Mouse (Mus musculus): ENCODE results near the gene Nptx2.
A peak's percentile ranks its signal among the peaks of the same experiment; 100 is the strongest.

The Nptx2 gene

GRCm38 (mm10) chr5:144545653-144546422 is at the start of gene Nptx2:
Gene Nptx2 (plus strand): TSS chr5:144545902.
- peak; percentile 89 for DNase-seq

- no peak for DNase-seq
Observed at GRCm38 (mm10) chr5:144496481-144496880, 49.2 kb upstream of the Nptx2 start.

GRCm38 (mm10) chr5:144504239-144504638 is 41.5 kb upstream of the Nptx2 start:
- peak; percentile 21 for DNase-seq

DNA sequence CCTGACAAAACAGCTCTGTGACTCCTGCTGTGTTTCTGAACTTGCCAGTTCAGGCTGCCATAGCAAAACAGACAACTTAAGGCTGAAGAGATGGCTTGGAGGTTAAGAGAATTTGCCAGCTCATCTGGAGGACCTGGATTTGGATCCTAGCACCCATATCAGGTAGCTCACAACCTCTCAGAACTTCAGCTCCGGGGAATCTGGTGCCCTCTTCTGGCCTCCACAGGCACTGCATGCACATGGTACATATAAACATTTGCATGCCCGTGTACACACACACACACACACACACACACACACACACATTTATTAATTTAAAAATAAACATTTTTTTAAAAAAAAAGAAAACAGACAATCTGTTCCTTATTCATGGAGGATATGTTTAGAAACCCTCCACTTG is 40.0 kb upstream of the Nptx2 start:
- no peak for DNase-seq

GRCm38 (mm10) chr5:144506156-144506555 is 39.5 kb upstream of the Nptx2 start:
- no peak for DNase-seq

- DNase-seq, result no peak
Observed at GRCm38 (mm10) chr5:144506689-144507552, 38.8 kb upstream of the Nptx2 start.

DNA sequence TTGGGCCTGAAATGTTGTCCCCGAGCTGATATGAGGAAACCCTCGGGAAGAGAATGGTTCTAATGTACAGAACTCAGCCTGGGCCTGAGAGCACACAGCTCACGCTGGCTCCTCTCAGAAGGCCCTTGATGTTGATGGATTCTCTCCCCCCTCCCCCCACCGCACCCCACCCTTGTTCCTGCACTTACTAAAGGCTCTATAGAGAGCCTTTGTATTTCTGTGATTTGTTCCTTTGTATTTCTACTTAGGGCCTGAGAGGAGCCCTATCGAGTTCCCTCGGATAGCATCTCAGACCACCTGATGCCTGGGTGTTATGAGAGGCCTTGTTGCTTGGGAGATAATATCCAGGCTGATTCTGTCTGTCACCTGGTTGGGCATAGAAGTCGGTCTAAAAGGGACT is 36.3 kb upstream of the Nptx2 start:
- DNase-seq, result no peak

GRCm38 (mm10) chr5:144514738-144515137 is 31.0 kb upstream of the Nptx2 start:
- no peak for DNase-seq

DNA sequence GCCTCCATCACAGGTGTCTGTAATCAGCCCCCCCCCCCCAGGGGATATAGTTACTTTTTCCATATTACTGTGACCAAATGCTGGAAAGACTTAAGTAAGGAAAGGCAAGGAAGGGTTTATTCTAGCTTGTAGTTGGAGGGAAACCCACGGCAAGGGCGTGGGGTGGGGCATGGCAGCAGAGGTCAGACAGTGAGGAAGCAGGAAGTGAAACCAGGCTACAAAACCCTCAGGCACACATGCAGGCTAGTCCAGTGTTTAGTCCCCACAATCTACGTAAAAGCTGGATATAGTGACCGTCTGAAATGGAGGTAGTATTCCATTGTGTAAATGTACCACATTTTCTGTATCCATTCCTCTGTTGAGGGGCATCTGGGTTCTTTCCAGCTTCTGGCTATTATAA is 30.5 kb upstream of the Nptx2 start:
- DNase-seq, result no peak

- no peak for DNase-seq
Observed at GRCm38 (mm10) chr5:144520096-144520495, 25.6 kb upstream of the Nptx2 start.

GRCm38 (mm10) chr5:144524774-144525173 is 20.9 kb upstream of the Nptx2 start:
- DNase-seq, result no peak

GRCm38 (mm10) chr5:144529123-144529522 is 16.6 kb upstream of the Nptx2 start:
- DNase-seq, result no peak

GRCm38 (mm10) chr5:144542711-144543308 is 2.9 kb upstream of the Nptx2 start:
- peak; percentile 86 for DNase-seq

GRCm38 (mm10) chr5:144546423-144546995 is 807 bp downstream of the Nptx2 start:
- no peak for DNase-seq

GRCm38 (mm10) chr5:144547333-144547878 is 1.7 kb downstream of the Nptx2 start:
- DNase-seq, result peak; percentile 32

- DNase-seq, result peak; percentile 49
Observed at GRCm38 (mm10) chr5:144548079-144548631, 2.5 kb downstream of the Nptx2 start.

- DNase-seq, result peak; percentile 50
Observed at GRCm38 (mm10) chr5:144550003-144550402, 4.3 kb downstream of the Nptx2 start.

DNA sequence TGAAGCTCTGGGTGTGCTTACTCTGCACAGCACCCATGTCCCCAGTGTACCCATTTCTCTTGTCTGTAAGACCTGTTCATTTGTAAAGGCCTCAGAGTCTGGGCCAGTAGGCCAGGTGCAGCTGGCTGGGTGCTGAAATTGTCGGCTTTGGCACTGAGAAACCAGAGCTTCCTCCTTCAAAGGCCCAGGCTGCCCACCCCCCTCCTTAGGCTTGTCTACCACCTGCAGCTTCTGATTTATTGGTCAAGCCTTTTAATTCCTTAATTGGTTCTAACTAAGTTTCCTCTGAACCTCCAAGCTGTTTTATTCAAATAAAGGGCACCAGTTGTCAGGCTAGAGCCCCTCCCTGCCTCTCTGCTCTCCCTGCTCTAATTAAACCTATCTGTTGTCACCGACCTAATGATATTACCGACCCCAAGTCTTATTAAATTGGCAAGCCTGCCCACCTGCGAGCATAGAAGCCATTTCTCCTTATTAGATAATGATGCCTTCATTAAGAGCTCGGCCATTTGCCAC is 5.0 kb downstream of the Nptx2 start:
- DNase-seq, result no peak

- DNase-seq, result no peak
Observed at GRCm38 (mm10) chr5:144556710-144557109, 11.0 kb downstream of the Nptx2 start.

GRCm38 (mm10) chr5:144557363-144557762 is 11.7 kb downstream of the Nptx2 start:
- DNase-seq, result no peak

- DNase-seq, result no peak
Observed at GRCm38 (mm10) chr5:144558481-144558880, 12.8 kb downstream of the Nptx2 start.

GRCm38 (mm10) chr5:144565739-144566138 is 20.0 kb downstream of the Nptx2 start:
- no peak for DNase-seq

All from right cerebral cortex, adult 18-20 months (tissue).